Mouse (Mus musculus) neural tube, embryonic 12.5 days (tissue): ENCODE data around the gene Spem2. TPM values are rescaled to one million over a fixed set of nuclear protein-coding genes. Genes with fewer than 3 reads are reported as not detected.

ENCODE experiments used
- ATAC-seq: fragments of 200-750 bp; cut with Nextera tagmentation; 2 replicates; pipeline ENCODE4 v1.8.0; 2017; ENCODE audit warnings: low read depth, mild to moderate bottlenecking, moderate TSS enrichment, moderate library complexity; ENCODE audit not compliant: low FRiP score
- H3K27ac ChIP-seq: fragments of 300-500 bp; sonication (generic); 2 replicates; pipeline ENCODE4 v1.5.1; 2016
- H3K27me3 ChIP-seq: fragments of 300-500 bp; sonication (generic); replicated peaks from 2 replicates; pipeline ENCODE4 v1.6.1; 2016; ENCODE audit warnings: mild to moderate bottlenecking
- H3K36me3 ChIP-seq: fragments of 300-500 bp; sonication (generic); 2 replicates; pipeline ENCODE4 v1.6.1; 2016; ENCODE audit warnings: mild to moderate bottlenecking
- H3K4me1 ChIP-seq: fragments of 300-500 bp; sonication (generic); 2 replicates; pipeline ENCODE4 v1.6.1; 2016
- H3K4me2 ChIP-seq: fragments of 300-500 bp; sonication (generic); replicated peaks from 2 replicates; pipeline ENCODE4 v1.6.1; 2016; ENCODE audit warnings: mild to moderate bottlenecking
- H3K4me3 ChIP-seq: fragments of 300-500 bp; sonication (generic); 2 replicates; pipeline ENCODE4 v1.5.1; 2016
- H3K9ac ChIP-seq: fragments of 300-500 bp; sonication (generic); 2 replicates; pipeline ENCODE4 v1.6.1; 2016; ENCODE audit warnings: mild to moderate bottlenecking
- H3K9me3 ChIP-seq: fragments of 300-500 bp; sonication (generic); 2 replicates; pipeline ENCODE4 v1.6.1; 2016; ENCODE audit warnings: mild to moderate bottlenecking
- WGBS: fragments of 180-500 bp; shearing (Covaris S2); methylation state at CpG from one replicate; pipeline ENCODE4 v1.1.7; 2016; 5-methylcytosine and 5-hydroxymethylcytosine counted together
- polyA plus RNA-seq: library from polyadenylated mRNA; unstranded; fragments of >200 nt; fragmentation: Nextera tagmentation; extraction: Ambion mirVana; gene quantifications from 2 replicates; pipeline ENCODE4 v1.2.1, GENCODE M21; 2016

Gene Spem2
- polyA plus RNA-seq, 1 experiment from 2014 or later = not detected

DNA sequence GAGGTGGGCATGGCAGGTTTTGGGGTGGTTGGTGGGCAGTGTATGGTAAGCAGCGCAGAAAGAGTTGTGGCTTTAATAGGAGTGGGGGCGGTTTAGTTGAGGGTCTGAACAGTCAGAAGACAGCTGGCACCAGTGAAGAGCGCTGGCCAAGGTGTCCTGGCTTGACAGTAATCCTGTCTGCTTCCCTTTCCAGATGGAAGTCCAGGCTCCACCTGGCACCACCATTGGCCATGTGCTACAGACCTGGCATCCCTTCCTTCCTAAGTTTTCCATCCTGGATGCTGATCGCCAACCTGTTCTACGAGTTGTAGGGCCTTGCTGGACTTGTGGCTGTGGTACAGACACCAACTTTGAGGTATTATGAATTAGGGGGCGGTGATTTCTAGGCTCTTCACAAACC, 29.8 kb upstream of the Spem2 start:
- 96% methylated on average over 6 of the region's 6 CpGs for WGBS
- peak overlapping the region; percentile 65; the same call in 1 of the 2 replicates for H3K4me3 ChIP-seq
- no peaks in the 10 kb centered on the region for H3K27me3 ChIP-seq
- peaks cover 38% of the 10 kb centered on the region for H3K36me3 ChIP-seq
- no peaks in the 10 kb centered on the region for H3K9me3 ChIP-seq
- no peak for ATAC-seq
- H3K9ac ChIP-seq = no peak overlapping the region; the same call in 1 of the 2 replicates
- no peak overlapping the region for H3K27ac ChIP-seq
- H3K4me2 ChIP-seq = peak overlapping the region; percentile 74
- peaks cover 26% of the 10 kb centered on the region for H3K4me1 ChIP-seq

DNA sequence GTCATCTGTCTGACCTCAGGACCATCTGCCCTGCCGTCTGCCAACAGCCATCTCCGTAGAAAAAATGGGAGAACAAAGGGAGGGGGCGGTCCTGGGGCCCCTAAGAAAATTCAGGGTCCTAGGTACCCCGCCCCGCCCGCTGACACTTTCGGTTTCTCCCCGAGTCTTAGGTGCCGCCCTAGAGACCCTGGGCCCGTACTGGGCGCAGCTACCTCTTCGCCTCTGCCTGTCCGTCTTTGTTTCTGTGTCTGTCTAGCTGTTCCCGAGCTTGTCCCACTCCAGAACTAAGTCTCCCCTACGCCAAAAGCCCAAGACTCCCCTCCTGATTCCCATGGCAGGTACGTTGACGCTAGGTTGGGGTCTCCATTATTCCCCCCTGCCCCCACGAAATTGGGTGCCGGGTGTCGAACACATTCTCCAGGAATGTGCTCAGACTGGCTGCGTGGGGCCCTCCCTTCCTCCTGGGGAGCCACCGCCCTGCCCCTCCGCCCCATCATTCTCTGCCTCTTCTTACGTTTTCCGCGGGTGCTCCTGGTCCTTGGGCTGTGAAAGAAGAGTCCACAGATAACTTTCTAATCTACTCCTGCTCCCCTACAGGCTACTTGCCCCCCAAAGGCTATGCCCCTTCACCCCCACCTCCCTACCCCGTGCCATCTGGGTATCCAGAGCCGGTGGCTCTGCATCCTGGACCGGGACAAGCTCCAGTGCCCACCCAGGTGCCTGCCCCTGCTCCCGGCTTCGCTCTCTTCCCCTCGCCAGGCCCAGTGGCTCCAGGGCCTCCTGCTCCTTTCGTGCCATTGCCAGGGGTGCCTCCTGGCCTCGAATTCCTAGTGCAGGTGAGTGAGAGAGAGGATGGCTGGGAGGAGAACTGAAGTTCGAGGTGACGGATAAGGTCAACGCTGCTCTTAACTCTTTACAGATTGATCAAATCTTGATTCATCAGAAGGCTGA, 28.7 kb upstream of the Spem2 start:
- peak; percentile 46 for ATAC-seq
- peak overlapping the region; percentile 74 for H3K4me2 ChIP-seq
- 11% methylated on average over 37 of the region's 37 CpGs for WGBS
- peak overlapping the region; percentile 84 for H3K9ac ChIP-seq
- H3K9me3 ChIP-seq = no peaks in the 10 kb centered on the region
- peak overlapping the region; percentile 65 for H3K4me3 ChIP-seq
- H3K36me3 ChIP-seq = peaks cover 34% of the 10 kb centered on the region
- no peaks in the 10 kb centered on the region for H3K27me3 ChIP-seq
- peak overlapping the region; percentile 93; the same call in 1 of the 2 replicates for H3K27ac ChIP-seq
- H3K4me1 ChIP-seq = peaks cover 23% of the 10 kb centered on the region

DNA sequence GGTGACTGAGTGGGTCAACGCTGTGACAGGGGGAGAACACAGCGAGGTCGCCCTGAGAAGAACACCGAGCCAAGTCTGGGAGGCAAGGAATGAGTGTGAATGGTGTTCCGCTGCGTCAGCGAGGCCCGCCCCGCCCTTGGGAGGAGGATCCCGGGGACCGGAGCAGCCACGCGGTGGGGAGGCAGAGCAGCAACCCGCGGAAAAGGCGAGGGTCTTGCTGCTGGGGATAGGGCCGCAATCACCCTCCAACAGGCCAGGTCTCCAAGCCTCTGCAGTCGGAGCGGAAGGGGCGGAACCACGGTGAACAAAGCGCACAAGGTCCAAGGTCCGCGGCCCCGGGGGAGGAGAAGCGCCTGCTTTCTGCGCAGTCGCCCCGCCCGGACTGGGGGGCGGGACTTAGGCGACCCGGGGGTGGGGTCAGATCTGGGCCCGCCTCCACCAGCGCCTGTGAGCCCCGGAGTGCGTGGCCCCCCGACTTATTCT, 28.0 kb upstream of the Spem2 start, which contains the start of gene Plscr3:
Gene Plscr3 (plus strand): TSS at position 179 of the 483 bp plus-strand sequence.
- H3K4me2 ChIP-seq = peak within 1 kb of the TSS; percentile 74
- WGBS = under 1% methylated on average over 38 of the region's 38 CpGs
- H3K4me1 ChIP-seq = peaks cover 23% of the 10 kb centered on the region
- peak within 1 kb of the TSS; percentile 65 for H3K4me3 ChIP-seq
- peak within 1 kb of the TSS; percentile 84 for H3K9ac ChIP-seq
- no peaks in the 10 kb centered on the region for H3K27me3 ChIP-seq
- peaks cover 26% of the 10 kb centered on the region for H3K36me3 ChIP-seq
- peak; percentile 91 for ATAC-seq
- peak within 1 kb of the TSS; percentile 93 for H3K27ac ChIP-seq
- no peaks in the 10 kb centered on the region for H3K9me3 ChIP-seq

DNA sequence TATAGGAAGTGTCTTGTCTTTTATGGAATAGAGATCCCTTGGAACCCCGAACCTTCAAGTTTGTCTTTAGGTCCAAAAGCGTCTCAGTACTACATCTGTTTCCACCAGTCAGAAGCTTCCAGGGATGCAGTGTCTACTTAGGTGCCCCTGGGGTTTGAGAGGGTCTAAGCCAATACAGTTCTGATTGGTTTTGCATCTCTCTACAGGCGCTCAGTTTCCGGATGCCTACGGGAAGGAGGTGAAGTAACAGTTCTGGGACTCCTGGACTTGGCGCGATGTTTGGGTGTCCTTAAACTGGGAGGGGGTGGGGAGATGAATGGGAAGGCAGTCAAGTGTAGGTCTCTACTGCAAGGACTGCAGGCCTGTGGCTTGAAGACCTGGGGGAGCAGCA, 20.4 kb upstream of the Spem2 start:
- Histone ChIP-seq H3K9ac (peak overlapping the region; percentile 58), H3K4me2 (peak overlapping the region; percentile 90), H3K27ac (peak overlapping the region; percentile 74; the same call in 1 of the 2 replicates), H3K4me3 (peak overlapping the region; percentile 84), H3K9me3 (no peaks in the 10 kb centered on the region), H3K27me3 (peaks cover under 1% of the 10 kb centered on the region; the same call in 1 of the 2 replicates), H3K36me3 (peaks cover 2% of the 10 kb centered on the region), H3K4me1 (peaks cover 41% of the 10 kb centered on the region)
- no peak for ATAC-seq
- 2% methylated on average over 7 of the region's 7 CpGs for WGBS

DNA sequence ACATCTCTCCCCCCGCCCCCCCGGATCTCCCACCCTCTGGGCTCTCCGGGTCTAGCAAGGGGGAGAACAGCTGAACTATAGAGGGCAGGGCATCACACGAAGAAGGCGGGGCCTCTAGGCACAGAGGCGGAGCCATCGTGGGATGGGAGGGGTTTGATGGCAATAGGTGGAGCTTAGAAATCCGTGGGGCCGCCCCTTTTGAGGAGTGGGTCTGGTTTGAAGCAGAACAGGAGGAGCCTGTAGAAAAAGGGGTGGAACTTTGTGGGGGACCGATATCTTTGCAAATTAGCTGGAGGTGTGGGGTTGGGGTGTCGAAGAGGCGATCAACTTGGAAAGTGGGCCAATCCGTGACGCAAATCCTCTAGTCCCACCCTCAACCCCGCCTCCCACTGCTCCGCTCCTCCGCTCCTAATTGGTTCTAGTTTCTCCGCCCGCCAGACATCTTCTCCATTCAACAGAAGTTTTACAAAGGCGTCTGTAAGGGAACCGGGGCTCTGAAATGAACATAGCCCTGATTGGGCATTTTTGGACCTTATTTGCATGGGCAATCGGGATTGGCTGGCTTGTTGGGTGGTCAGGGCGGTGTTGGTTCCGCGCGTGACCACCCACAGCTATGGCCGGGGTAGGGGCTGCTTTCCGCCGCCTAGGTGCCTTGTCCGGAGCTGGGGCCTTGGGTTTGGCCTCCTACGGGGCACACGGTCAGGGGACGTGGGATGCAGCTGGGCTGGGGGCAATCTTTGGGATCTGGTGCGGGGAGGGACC, 19.9 kb upstream of the Spem2 start, which contains the start of gene Tmem256:
Gene Tmem256 (plus strand): TSS at position 563 of the 762 bp plus-strand sequence.
- Histone ChIP-seq H3K9me3 (no peaks in the 10 kb centered on the region), H3K4me2 (peak within 1 kb of the TSS; percentile 90), H3K9ac (peak within 1 kb of the TSS; percentile 91), H3K27me3 (peaks cover 6% of the 10 kb centered on the region), H3K36me3 (peaks cover 8% of the 10 kb centered on the region), H3K4me1 (peaks cover 45% of the 10 kb centered on the region), H3K27ac (peak within 1 kb of the TSS; percentile 87), H3K4me3 (peak within 1 kb of the TSS; percentile 84)
- peak; percentile 88 for ATAC-seq
- WGBS = under 1% methylated on average over 34 of the region's 34 CpGs

DNA sequence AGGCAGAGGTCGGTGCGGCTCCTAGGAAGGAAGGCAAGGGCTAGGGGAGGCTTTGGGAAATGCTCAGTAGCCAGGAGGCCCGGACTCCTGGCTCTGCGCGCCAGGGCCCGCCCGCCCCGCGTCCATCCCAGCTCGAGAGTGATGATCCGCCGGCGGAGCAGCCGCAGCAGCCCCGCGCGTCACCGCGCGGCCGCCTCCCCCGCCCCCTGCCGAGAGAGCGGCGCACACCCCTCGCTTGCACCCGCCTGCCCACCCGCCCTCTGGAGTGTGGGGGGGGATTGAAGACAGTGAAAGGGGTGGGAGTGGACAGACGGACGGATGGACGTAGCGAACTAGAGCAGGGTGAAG, 19.3 kb upstream of the Spem2 start, which contains the start of gene Nlgn2:
Gene Nlgn2 (minus strand): TSS at position 181 of the 348 bp plus-strand sequence.
- H3K4me3 ChIP-seq = peak within 1 kb of the TSS; percentile 84
- peak within 1 kb of the TSS; percentile 91 for H3K9ac ChIP-seq
- WGBS = under 1% methylated on average over 32 of the region's 32 CpGs
- ATAC-seq = peak; percentile 63; the same call in 1 of the 2 replicates
- peaks cover 45% of the 10 kb centered on the region for H3K4me1 ChIP-seq
- peak within 1 kb of the TSS; percentile 87 for H3K27ac ChIP-seq
- no peaks in the 10 kb centered on the region for H3K9me3 ChIP-seq
- H3K36me3 ChIP-seq = peaks cover 13% of the 10 kb centered on the region
- peak within 1 kb of the TSS; percentile 90 for H3K4me2 ChIP-seq
- peaks cover 7% of the 10 kb centered on the region for H3K27me3 ChIP-seq

DNA sequence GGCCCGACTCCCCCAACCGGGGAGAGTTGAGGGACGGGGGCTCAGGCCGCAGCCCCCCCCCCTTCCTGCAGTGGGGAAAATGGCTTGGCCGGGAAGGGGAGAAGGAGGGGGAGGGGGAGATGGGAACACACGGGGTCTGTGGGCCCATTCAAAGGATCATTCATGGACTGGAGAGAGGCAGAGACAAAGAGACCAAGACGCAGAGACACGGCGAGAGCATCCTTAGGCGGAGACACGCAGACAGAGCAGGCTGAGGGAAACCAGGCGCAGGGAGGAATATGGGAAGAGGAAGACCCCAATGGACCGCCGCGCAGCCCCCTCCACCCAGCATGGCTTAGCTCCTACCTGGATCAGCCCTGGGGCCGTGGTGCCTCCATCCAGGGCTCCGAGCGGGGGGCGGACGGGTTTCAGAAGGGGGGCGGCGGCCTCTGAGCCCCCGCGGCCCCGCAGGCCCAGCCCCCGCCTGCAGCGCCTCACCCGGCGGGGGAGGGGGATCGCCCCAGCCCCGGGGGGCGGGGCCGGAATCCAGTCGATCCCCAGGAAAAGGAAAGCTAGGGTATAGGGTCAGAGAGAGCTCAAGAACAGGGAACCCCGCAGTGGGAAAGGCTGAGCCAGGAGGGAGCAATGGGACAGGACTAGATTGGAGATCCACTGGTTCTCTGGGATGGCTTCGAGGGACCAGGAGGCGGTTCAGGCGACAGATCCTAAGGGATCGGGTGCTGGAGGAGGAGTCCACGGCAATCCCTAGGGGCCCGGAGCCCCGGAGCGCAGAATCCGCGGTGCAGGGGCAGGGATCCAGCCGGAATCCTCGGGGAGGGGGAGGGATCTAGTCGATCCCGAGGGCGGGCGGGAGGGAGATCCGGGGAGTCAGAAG, 18.7 kb upstream of the Spem2 start:
- H3K9me3 ChIP-seq = no peaks in the 10 kb centered on the region
- peaks cover 18% of the 10 kb centered on the region for H3K36me3 ChIP-seq
- peak overlapping the region; percentile 91 for H3K9ac ChIP-seq
- WGBS = under 1% methylated on average over 51 of the region's 52 CpGs
- H3K4me2 ChIP-seq = peak overlapping the region; percentile 90
- peaks cover 45% of the 10 kb centered on the region for H3K4me1 ChIP-seq
- peak overlapping the region; percentile 87 for H3K27ac ChIP-seq
- peak overlapping the region; percentile 84 for H3K4me3 ChIP-seq
- peaks cover 7% of the 10 kb centered on the region for H3K27me3 ChIP-seq
- ATAC-seq = peak; percentile 7

DNA sequence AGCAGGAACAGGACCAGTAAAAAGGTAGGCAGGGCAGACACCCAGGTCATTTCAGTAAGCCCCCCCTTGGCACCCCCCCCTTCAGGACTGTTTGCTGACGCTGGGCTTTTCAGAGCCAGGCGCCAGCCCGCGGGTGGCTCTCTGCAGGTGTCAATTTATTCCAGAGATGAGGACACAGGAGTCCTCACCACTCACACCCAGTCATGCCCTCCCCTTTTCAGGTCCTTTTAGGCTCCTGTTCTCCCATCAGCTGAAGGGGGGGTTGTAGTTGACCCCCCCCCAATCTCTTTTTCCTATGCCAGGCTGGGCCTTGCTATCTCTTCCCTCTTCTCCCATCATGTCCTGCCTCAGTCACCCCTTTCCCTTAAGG, 17.7 kb upstream of the Spem2 start:
- WGBS = 0% methylated on average over 4 of the region's 4 CpGs
- Histone ChIP-seq H3K4me2 (peak overlapping the region; percentile 90), H3K9me3 (no peaks in the 10 kb centered on the region), H3K27me3 (peaks cover 7% of the 10 kb centered on the region), H3K27ac (0 out of 2 replicates have a peak overlapping the region, but pooled peaks have one; percentile 87), H3K36me3 (peaks cover 28% of the 10 kb centered on the region), H3K4me1 (peaks cover 45% of the 10 kb centered on the region), H3K9ac (peak overlapping the region; percentile 91), H3K4me3 (peak overlapping the region; percentile 84)
- no peak for ATAC-seq

DNA sequence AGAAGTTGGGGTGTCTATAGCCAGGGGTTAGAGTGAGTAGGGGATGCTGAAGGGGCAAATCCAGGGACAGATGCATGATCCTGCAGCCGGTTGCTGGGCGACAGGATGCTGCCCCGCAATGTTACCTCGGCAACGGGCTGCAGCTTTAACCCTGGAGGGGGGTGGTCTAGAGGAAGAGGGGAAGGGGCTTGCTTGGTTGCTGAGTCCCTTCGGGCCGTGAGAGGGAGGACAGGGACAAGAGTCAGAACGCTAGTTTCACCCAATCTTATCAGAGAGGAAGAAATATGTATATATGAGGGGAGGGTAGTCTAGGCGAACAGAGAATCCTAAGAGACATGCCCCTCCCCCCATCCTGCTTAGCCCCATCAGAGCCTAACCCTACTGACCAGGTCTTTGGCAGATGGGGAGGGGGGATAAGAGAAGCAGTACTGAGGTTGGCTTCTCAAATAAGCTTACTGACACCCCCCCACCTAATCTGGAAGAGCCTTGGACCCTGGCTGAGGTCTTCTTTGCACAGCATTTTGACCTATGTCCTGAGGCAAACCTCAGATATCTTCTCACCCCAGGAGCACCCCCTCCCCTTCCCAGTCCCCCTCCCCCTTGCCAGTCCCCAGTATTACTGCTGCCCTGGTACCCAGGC, 17.2 kb upstream of the Spem2 start:
- Histone ChIP-seq H3K4me3 (peak overlapping the region; percentile 84), H3K27me3 (peaks cover 7% of the 10 kb centered on the region), H3K4me1 (peaks cover 45% of the 10 kb centered on the region), H3K36me3 (peaks cover 31% of the 10 kb centered on the region), H3K9ac (peak overlapping the region; percentile 91), H3K27ac (no peak overlapping the region), H3K9me3 (no peaks in the 10 kb centered on the region), H3K4me2 (peak overlapping the region; percentile 90)
- ATAC-seq = no peak
- WGBS = 2% methylated on average over 9 of the region's 9 CpGs

DNA sequence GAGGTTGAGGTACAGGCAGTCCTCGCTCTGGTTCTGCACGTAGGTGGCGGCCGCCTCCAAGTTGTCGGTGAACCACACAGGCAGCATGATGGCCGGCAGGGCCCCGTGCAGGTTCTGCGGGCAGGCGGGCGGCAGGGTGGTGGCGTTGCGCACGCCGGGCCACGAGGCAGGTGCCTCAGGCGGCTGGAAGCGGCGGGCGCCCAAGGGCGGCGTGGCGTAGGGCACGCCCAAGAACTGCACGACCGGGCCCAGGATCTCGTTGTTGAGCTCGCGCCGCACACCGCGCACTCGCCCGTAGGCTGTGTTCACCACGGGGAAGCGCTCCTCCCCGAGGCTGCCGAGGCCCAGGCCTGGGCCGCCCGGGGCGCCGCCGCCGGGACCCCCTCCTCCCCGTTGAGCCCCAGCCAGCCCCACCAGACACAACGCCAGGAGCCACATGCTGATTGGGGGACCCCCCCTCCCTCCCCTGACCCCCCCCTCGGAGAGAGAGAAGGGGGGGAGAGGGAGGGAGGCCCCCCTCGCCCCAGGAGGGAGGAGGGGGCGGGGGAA, 15.8 kb upstream of the Spem2 start:
- no peak for ATAC-seq
- Histone ChIP-seq H3K4me2 (peak overlapping the region; percentile 90), H3K4me3 (peak overlapping the region; percentile 84), H3K4me1 (peaks cover 45% of the 10 kb centered on the region), H3K27me3 (peaks cover 7% of the 10 kb centered on the region), H3K36me3 (peaks cover 36% of the 10 kb centered on the region), H3K9me3 (no peaks in the 10 kb centered on the region), H3K27ac (no peak overlapping the region), H3K9ac (peak overlapping the region; percentile 91)
- WGBS = 5% methylated on average over 46 of the region's 48 CpGs
